Mouse (Mus musculus): Measurements from ENCODE around the gene Gimap8. TPM values are rescaled to one million over a fixed set of nuclear protein-coding genes. Genes with fewer than 3 reads are reported as not detected.

The Gimap8 gene
- polyA plus RNA-seq, 1 experiment from 2014 or later, result 0.52 TPM

- Histone ChIP-seq H3K27ac (ENCODE audit: low read length) (no peak overlapping the region), H3K4me2 (ENCODE audit: low read length) (no peak overlapping the region), H3K4me3 (replicated peaks; ENCODE audit: low read length) (no peak overlapping the region), H3K36me3 (ENCODE audit: control insufficient read depth, insufficient read depth) (no peaks in the 10 kb centered on the region), H3K27me3 (replicated peaks; ENCODE audit: control insufficient read depth, insufficient read depth, low read length) (no peaks in the 10 kb centered on the region), H3K4me1 (replicated peaks; ENCODE audit: control insufficient read depth, insufficient read depth, low read length) (no peaks in the 10 kb centered on the region), H3K9ac (replicated peaks; ENCODE audit: low read depth, low read length) (no peak overlapping the region), H3K9me3 (ENCODE audit: control insufficient read depth, low read length) (no peaks in the 10 kb centered on the region)
- ATAC-seq, result no peak
- 97% methylated on average over 9 of the region's 9 CpGs for WGBS
Observed at GRCm38 (mm10) chr6:48674291-48675058, 27.4 kb downstream of the Gimap8 start.

GRCm38 (mm10) chr6:48675400-48675930, 28.4 kb downstream of the Gimap8 start:
- no peaks in the 10 kb centered on the region for H3K9me3 ChIP-seq (ENCODE audit: control insufficient read depth, low read length)
- H3K9ac ChIP-seq (replicated peaks; ENCODE audit: low read depth, low read length), result no peak overlapping the region
- 38% methylated on average over 10 of the region's 10 CpGs for WGBS
- no peaks in the 10 kb centered on the region for H3K36me3 ChIP-seq (ENCODE audit: control insufficient read depth, insufficient read depth)
- no peak for ATAC-seq
- no peaks in the 10 kb centered on the region for H3K27me3 ChIP-seq (replicated peaks; ENCODE audit: control insufficient read depth, insufficient read depth, low read length)
- no peaks in the 10 kb centered on the region for H3K4me1 ChIP-seq (replicated peaks; ENCODE audit: control insufficient read depth, insufficient read depth, low read length)
- H3K4me3 ChIP-seq (replicated peaks; ENCODE audit: low read length), result no peak overlapping the region; the same call in 1 of the 2 replicates
- no peak overlapping the region for H3K27ac ChIP-seq (ENCODE audit: low read length)
- H3K4me2 ChIP-seq (ENCODE audit: low read length), result no peak overlapping the region

- no peaks in the 10 kb centered on the region for H3K36me3 ChIP-seq (ENCODE audit: control insufficient read depth, insufficient read depth)
- no peaks in the 10 kb centered on the region for H3K9me3 ChIP-seq (ENCODE audit: control insufficient read depth, low read length)
- ATAC-seq, result no peak
- no peak within 1 kb of the TSS for H3K4me2 ChIP-seq (ENCODE audit: low read length)
- H3K4me1 ChIP-seq (replicated peaks; ENCODE audit: control insufficient read depth, insufficient read depth, low read length), result no peaks in the 10 kb centered on the region
- WGBS, result 24% methylated on average over 9 of the region's 13 CpGs
- H3K9ac ChIP-seq (replicated peaks; ENCODE audit: low read depth, low read length), result no peak within 1 kb of the TSS
- no peaks in the 10 kb centered on the region for H3K27me3 ChIP-seq (replicated peaks; ENCODE audit: control insufficient read depth, insufficient read depth, low read length)
- no peak within 1 kb of the TSS; the same call in 1 of the 2 replicates for H3K4me3 ChIP-seq (replicated peaks; ENCODE audit: low read length)
- H3K27ac ChIP-seq (ENCODE audit: low read length), result no peak within 1 kb of the TSS
Observed at GRCm38 (mm10) chr6:48675931-48676859, 29.2 kb downstream of the Gimap8 start, which contains the start of gene Gimap9. Gene Gimap9 (plus strand): TSS chr6:48676129.

GRCm38 (mm10) chr6:48676860-48677415, 29.9 kb downstream of the Gimap8 start:
- no peaks in the 10 kb centered on the region for H3K27me3 ChIP-seq (replicated peaks; ENCODE audit: control insufficient read depth, insufficient read depth, low read length)
- H3K27ac ChIP-seq (ENCODE audit: low read length), result no peak overlapping the region
- H3K36me3 ChIP-seq (ENCODE audit: control insufficient read depth, insufficient read depth), result no peaks in the 10 kb centered on the region
- H3K9ac ChIP-seq (replicated peaks; ENCODE audit: low read depth, low read length), result no peak overlapping the region
- no peak overlapping the region for H3K4me2 ChIP-seq (ENCODE audit: low read length)
- no peak for ATAC-seq
- H3K4me1 ChIP-seq (replicated peaks; ENCODE audit: control insufficient read depth, insufficient read depth, low read length), result no peaks in the 10 kb centered on the region
- H3K4me3 ChIP-seq (replicated peaks; ENCODE audit: low read length), result no peak overlapping the region
- H3K9me3 ChIP-seq (ENCODE audit: control insufficient read depth, low read length), result no peaks in the 10 kb centered on the region
- WGBS, result 72% methylated on average over 5 of the region's 5 CpGs

GRCm38 (mm10) chr6:48677492-48678345, 30.7 kb downstream of the Gimap8 start:
- Histone ChIP-seq H3K9me3 (ENCODE audit: control insufficient read depth, low read length) (no peaks in the 10 kb centered on the region), H3K4me2 (ENCODE audit: low read length) (no peak overlapping the region), H3K9ac (replicated peaks; ENCODE audit: low read depth, low read length) (no peak overlapping the region), H3K4me3 (replicated peaks; ENCODE audit: low read length) (no peak overlapping the region), H3K36me3 (ENCODE audit: control insufficient read depth, insufficient read depth) (no peaks in the 10 kb centered on the region), H3K4me1 (replicated peaks; ENCODE audit: control insufficient read depth, insufficient read depth, low read length) (no peaks in the 10 kb centered on the region), H3K27ac (ENCODE audit: low read length) (no peak overlapping the region), H3K27me3 (replicated peaks; ENCODE audit: control insufficient read depth, insufficient read depth, low read length) (no peaks in the 10 kb centered on the region)
- ATAC-seq, result no peak
- WGBS, result 92% methylated on average over 17 of the region's 17 CpGs

GRCm38 (mm10) chr6:48678391-48678790, 31.4 kb downstream of the Gimap8 start:
- H3K27me3 ChIP-seq (replicated peaks; ENCODE audit: control insufficient read depth, insufficient read depth, low read length), result no peaks in the 10 kb centered on the region
- WGBS, result 85% methylated on average over 4 of the region's 4 CpGs

GRCm38 (mm10) chr6:48679701-48680100, 32.7 kb downstream of the Gimap8 start:
- H3K4me2 ChIP-seq (ENCODE audit: low read length), result no peak overlapping the region
- no peak overlapping the region for H3K9ac ChIP-seq (replicated peaks; ENCODE audit: low read depth, low read length)
- no peaks in the 10 kb centered on the region for H3K4me1 ChIP-seq (replicated peaks; ENCODE audit: control insufficient read depth, insufficient read depth, low read length)
- H3K36me3 ChIP-seq (ENCODE audit: control insufficient read depth, insufficient read depth), result no peaks in the 10 kb centered on the region
- H3K27ac ChIP-seq (ENCODE audit: low read length), result no peak overlapping the region
- ATAC-seq, result no peak
- no peaks in the 10 kb centered on the region for H3K9me3 ChIP-seq (ENCODE audit: control insufficient read depth, low read length)
- no peaks in the 10 kb centered on the region for H3K27me3 ChIP-seq (replicated peaks; ENCODE audit: control insufficient read depth, insufficient read depth, low read length)
- no peak overlapping the region for H3K4me3 ChIP-seq (replicated peaks; ENCODE audit: low read length)
- 88% methylated on average over 6 of the region's 6 CpGs for WGBS

More at GRCm38 (mm10) chr6:48678391-48678790, 31.4 kb downstream of the Gimap8 start:
- Histone ChIP-seq H3K9ac (replicated peaks; ENCODE audit: low read depth, low read length) (no peak overlapping the region), H3K4me3 (replicated peaks; ENCODE audit: low read length) (no peak overlapping the region), H3K4me1 (replicated peaks; ENCODE audit: control insufficient read depth, insufficient read depth, low read length) (no peaks in the 10 kb centered on the region), H3K36me3 (ENCODE audit: control insufficient read depth, insufficient read depth) (no peaks in the 10 kb centered on the region), H3K4me2 (ENCODE audit: low read length) (no peak overlapping the region), H3K27ac (ENCODE audit: low read length) (no peak overlapping the region), H3K9me3 (ENCODE audit: control insufficient read depth, low read length) (no peaks in the 10 kb centered on the region)
- ATAC-seq, result no peak

GRCm38 (mm10) chr6:48680421-48680820, 33.4 kb downstream of the Gimap8 start:
- no peak overlapping the region for H3K4me2 ChIP-seq (ENCODE audit: low read length)
- no peak for ATAC-seq
- H3K36me3 ChIP-seq (ENCODE audit: control insufficient read depth, insufficient read depth), result no peaks in the 10 kb centered on the region
- no peak overlapping the region for H3K4me3 ChIP-seq (replicated peaks; ENCODE audit: low read length)
- no peaks in the 10 kb centered on the region for H3K27me3 ChIP-seq (replicated peaks; ENCODE audit: control insufficient read depth, insufficient read depth, low read length)
- no peak overlapping the region for H3K27ac ChIP-seq (ENCODE audit: low read length)
- H3K9me3 ChIP-seq (ENCODE audit: control insufficient read depth, low read length), result no peaks in the 10 kb centered on the region
- WGBS, result 78% methylated on average over 5 of the region's 5 CpGs
- H3K9ac ChIP-seq (replicated peaks; ENCODE audit: low read depth, low read length), result no peak overlapping the region
- H3K4me1 ChIP-seq (replicated peaks; ENCODE audit: control insufficient read depth, insufficient read depth, low read length), result no peaks in the 10 kb centered on the region

All from forebrain, embryonic 16.5 days (tissue).